Mouse (Mus musculus) left cerebral cortex, adult 6 months (tissue): ENCODE measurements around the gene Pole3. TPM values are rescaled to one million over a fixed set of nuclear protein-coding genes. Genes with fewer than 3 reads are reported as not detected.

Source experiments
- long read RNA-seq, 2 experiments: library from polyadenylated mRNA; unstranded; transcript quantifications; one replicate each; pipeline ENCODE4 v2.0.0; 2019 to 2020
- polyA plus RNA-seq: library from polyadenylated mRNA; unstranded; fragments of <200 nt; fragmentation: Nextera tagmentation; gene quantifications from 2 replicates; pipeline ENCODE4 v1.2.3, GENCODE M21; 2021

Pole3 gene
- 10.8 and 13.4 TPM in 2 replicates for polyA plus RNA-seq
- long read RNA-seq, experiment 1, transcript Pole3-201 (4 exons, 1,805 nt): major isoform, 102 of 121 reads
- long read RNA-seq, experiment 1, partial matches to known transcripts: 14 of 121 reads
- long read RNA-seq, experiment 1, other reads (novel, unspliced or antisense): 4 of 121 reads
- long read RNA-seq, experiment 2, transcript Pole3-201 (4 exons, 1,805 nt): major isoform, 13 of 16 reads
- long read RNA-seq, experiment 2, partial matches to known transcripts: 3 of 16 reads
- long read RNA-seq, experiment 2, other reads (novel, unspliced or antisense): 0 of 16 reads

GRCm38 (mm10) chr4:62524651-62525488 lies at the start of gene Pole3, which contains the start of gene 4933430I17Rik:
TSS of gene Pole3 (minus strand) at chr4:62525068.
TSS of gene 4933430I17Rik (plus strand) at chr4:62525369.

GRCm38 (mm10) chr4:62559797-62560329 lies 35.0 kb upstream of the Pole3 start, which contains the start of gene Rgs3:
TSS of gene Rgs3 (plus strand) at chr4:62559847.

GRCm38 (mm10) chr4:62519849-62520233 lies 5.0 kb downstream of the Pole3 start, which contains the start of gene Alad:
TSS of gene Alad (minus strand) at chr4:62519918.

GRCm38 (mm10) chr4:62503374-62503970 lies 21.4 kb downstream of the Pole3 start, which contains the start of gene Hdhd3:
TSS of gene Hdhd3 (minus strand) at chr4:62503467.

GRCm38 (mm10) chr4:62479937-62480708 lies 44.7 kb downstream of the Pole3 start, which contains the start of gene Bspry:
TSS of gene Bspry (plus strand) at chr4:62480053.

Other genes with a start within 250 kb of the Pole3 start
- 9.1 and 11.4 TPM in 2 replicates for gene Fkbp15, start 164.5 kb downstream of the Pole3 start, polyA plus RNA-seq
- 10.3 and 11.3 TPM in 2 replicates for gene Slc31a1, start 164.3 kb downstream of the Pole3 start, polyA plus RNA-seq
- gene Cdc26, start 116.4 kb downstream of the Pole3 start, polyA plus RNA-seq: 49.7 and 58.2 TPM in 2 replicates
- 3.4 and 3.8 TPM in 2 replicates for gene Prpf4, start 116.3 kb downstream of the Pole3 start, polyA plus RNA-seq
- not detected in 2 replicates for gene Rnf183, start 89.8 kb downstream of the Pole3 start, polyA plus RNA-seq
- gene Wdr31, start 54.2 kb downstream of the Pole3 start, polyA plus RNA-seq: 9.1 and 10.6 TPM in 2 replicates
- gene Bspry, start 45.0 kb downstream of the Pole3 start, polyA plus RNA-seq: 0.09 and 0.31 TPM in 2 replicates
- gene Hdhd3, start 21.6 kb downstream of the Pole3 start, polyA plus RNA-seq: 13.4 and 17.7 TPM in 2 replicates
- 67.7 and 74.4 TPM in 2 replicates for gene Alad, start 5.2 kb downstream of the Pole3 start, polyA plus RNA-seq
- 0.14 and 0.15 TPM in 2 replicates for gene 4933430I17Rik, start 301 bp upstream of the Pole3 start, polyA plus RNA-seq
- 19.0 and 22.6 TPM in 2 replicates for gene Rgs3, start 34.8 kb upstream of the Pole3 start, polyA plus RNA-seq